Mouse (Mus musculus): ENCODE data around the gene Ntng2. TPM values are rescaled to one million over a fixed set of nuclear protein-coding genes. Genes with fewer than 3 reads are reported as not detected.

Gene Ntng2
- polyA plus RNA-seq (2012; rRNA removed) = 76.2 and 76.6 TPM in 2 replicates

- DNase-seq (ENCODE audit: low read depth) = peak; percentile 83
- no peak for TF ChIP-seq CTCF (IDR thresholded peaks at IDR 0.05; ENCODE audit: borderline replicate concordance, extremely low read depth, insufficient read depth, insufficient read length)
- 0 out of 2 replicates have a peak, but pooled peaks have one; percentile 14 for TF ChIP-seq POLR2A (IDR thresholded peaks at IDR 0.05; ENCODE audit: borderline replicate concordance, extremely low read depth, insufficient read depth, insufficient read length, poor library complexity, severe bottlenecking)
These were observed at the start of gene Ntng2 for GRCm38 (mm10) chr2:29252599-29253204. TSS of gene Ntng2 (minus strand) at chr2:29253005.

- TF ChIP-seq POLR2A (IDR thresholded peaks at IDR 0.05; ENCODE audit: borderline replicate concordance, extremely low read depth, insufficient read depth, insufficient read length, poor library complexity, severe bottlenecking) (no peak), CTCF (IDR thresholded peaks at IDR 0.05; ENCODE audit: borderline replicate concordance, extremely low read depth, insufficient read depth, insufficient read length) (no peak)
- DNase-seq (ENCODE audit: low read depth) = no peak
These were observed 42.8 kb upstream of the Ntng2 start for GRCm38 (mm10) chr2:29295557-29295956.

GRCm38 (mm10) chr2:29287651-29288050 is 34.8 kb upstream of the Ntng2 start:
- TF ChIP-seq CTCF (IDR thresholded peaks at IDR 0.05; ENCODE audit: borderline replicate concordance, extremely low read depth, insufficient read depth, insufficient read length) = no peak
- TF ChIP-seq POLR2A (IDR thresholded peaks at IDR 0.05; ENCODE audit: borderline replicate concordance, extremely low read depth, insufficient read depth, insufficient read length, poor library complexity, severe bottlenecking) = no peak
- no peak for DNase-seq (ENCODE audit: low read depth)

GRCm38 (mm10) chr2:29277703-29278121 is 24.9 kb upstream of the Ntng2 start:
- TF ChIP-seq CTCF (IDR thresholded peaks at IDR 0.05; ENCODE audit: borderline replicate concordance, extremely low read depth, insufficient read depth, insufficient read length) = no peak
- TF ChIP-seq POLR2A (IDR thresholded peaks at IDR 0.05; ENCODE audit: borderline replicate concordance, extremely low read depth, insufficient read depth, insufficient read length, poor library complexity, severe bottlenecking) = no peak
- DNase-seq (ENCODE audit: low read depth) = peak; percentile 63

GRCm38 (mm10) chr2:29271803-29272518 is 19.2 kb upstream of the Ntng2 start:
- peak; percentile 77 for DNase-seq (ENCODE audit: low read depth)
- TF ChIP-seq POLR2A (IDR thresholded peaks at IDR 0.05; ENCODE audit: borderline replicate concordance, extremely low read depth, insufficient read depth, insufficient read length, poor library complexity, severe bottlenecking) (no peak), CTCF (IDR thresholded peaks at IDR 0.05; ENCODE audit: borderline replicate concordance, extremely low read depth, insufficient read depth, insufficient read length) (no peak)

GRCm38 (mm10) chr2:29271098-29271497 is 18.3 kb upstream of the Ntng2 start:
- no peak for DNase-seq (ENCODE audit: low read depth)
- no peak for TF ChIP-seq POLR2A (IDR thresholded peaks at IDR 0.05; ENCODE audit: borderline replicate concordance, extremely low read depth, insufficient read depth, insufficient read length, poor library complexity, severe bottlenecking)
- no peak for TF ChIP-seq CTCF (IDR thresholded peaks at IDR 0.05; ENCODE audit: borderline replicate concordance, extremely low read depth, insufficient read depth, insufficient read length)

GRCm38 (mm10) chr2:29266810-29267209 is 14.0 kb upstream of the Ntng2 start:
- peak; percentile 75 for DNase-seq (ENCODE audit: low read depth)
- TF ChIP-seq CTCF (IDR thresholded peaks at IDR 0.05; ENCODE audit: borderline replicate concordance, extremely low read depth, insufficient read depth, insufficient read length) = no peak
- no peak for TF ChIP-seq POLR2A (IDR thresholded peaks at IDR 0.05; ENCODE audit: borderline replicate concordance, extremely low read depth, insufficient read depth, insufficient read length, poor library complexity, severe bottlenecking)

- TF ChIP-seq POLR2A (IDR thresholded peaks at IDR 0.05; ENCODE audit: borderline replicate concordance, extremely low read depth, insufficient read depth, insufficient read length, poor library complexity, severe bottlenecking) (no peak), CTCF (IDR thresholded peaks at IDR 0.05; ENCODE audit: borderline replicate concordance, extremely low read depth, insufficient read depth, insufficient read length) (peak; percentile 47; the same call in 1 of the 2 replicates)
- peak; percentile 91 for DNase-seq (ENCODE audit: low read depth)
These were observed 9.7 kb upstream of the Ntng2 start for GRCm38 (mm10) chr2:29262436-29262915.

- TF ChIP-seq CTCF (IDR thresholded peaks at IDR 0.05; ENCODE audit: borderline replicate concordance, extremely low read depth, insufficient read depth, insufficient read length) = no peak
- TF ChIP-seq POLR2A (IDR thresholded peaks at IDR 0.05; ENCODE audit: borderline replicate concordance, extremely low read depth, insufficient read depth, insufficient read length, poor library complexity, severe bottlenecking) = no peak
- DNase-seq (ENCODE audit: low read depth) = no peak
These were observed 8.3 kb upstream of the Ntng2 start for GRCm38 (mm10) chr2:29261126-29261525.

- peak; percentile 83 for DNase-seq (ENCODE audit: low read depth)
These were observed 530 bp upstream of the Ntng2 start for GRCm38 (mm10) chr2:29253205-29253865.

GRCm38 (mm10) chr2:29252059-29252598 is 676 bp downstream of the Ntng2 start:
- peak; percentile 75 for DNase-seq (ENCODE audit: low read depth)
- TF ChIP-seq POLR2A (IDR thresholded peaks at IDR 0.05; ENCODE audit: borderline replicate concordance, extremely low read depth, insufficient read depth, insufficient read length, poor library complexity, severe bottlenecking) (no peak), CTCF (IDR thresholded peaks at IDR 0.05; ENCODE audit: borderline replicate concordance, extremely low read depth, insufficient read depth, insufficient read length) (no peak)

More at GRCm38 (mm10) chr2:29253205-29253865, 530 bp upstream of the Ntng2 start:
- TF ChIP-seq CTCF (IDR thresholded peaks at IDR 0.05; ENCODE audit: borderline replicate concordance, extremely low read depth, insufficient read depth, insufficient read length) (peak; percentile 20; the same call in 1 of the 2 replicates), POLR2A (IDR thresholded peaks at IDR 0.05; ENCODE audit: borderline replicate concordance, extremely low read depth, insufficient read depth, insufficient read length, poor library complexity, severe bottlenecking) (no peak)
